Mouse (Mus musculus): Measurements from ENCODE around the gene Abi3bp.

GRCm38 (mm10) chr16:56451923-56452322 is 25.8 kb upstream of the Abi3bp start:
- no peak for TF ChIP-seq POLR2A (IDR thresholded peaks at IDR 0.05; ENCODE audit: extremely low read depth, insufficient read depth, low read length)
- no peak for TF ChIP-seq CTCF (IDR thresholded peaks at IDR 0.05; ENCODE audit: low read depth, low read length)
